Mouse (Mus musculus): ENCODE measurements around the gene Agpat3. TPM values are rescaled to one million over a fixed set of nuclear protein-coding genes. Genes with fewer than 3 reads are reported as not detected.
"Not testable (repeated sequence)": the region's sequence is repeated elsewhere in the genome, so short reads cannot be mapped to it uniquely, and the experiment has no call there.

The Agpat3 gene
- polyA plus RNA-seq, 1 experiment from 2014 or later: 59.3 TPM

DNA sequence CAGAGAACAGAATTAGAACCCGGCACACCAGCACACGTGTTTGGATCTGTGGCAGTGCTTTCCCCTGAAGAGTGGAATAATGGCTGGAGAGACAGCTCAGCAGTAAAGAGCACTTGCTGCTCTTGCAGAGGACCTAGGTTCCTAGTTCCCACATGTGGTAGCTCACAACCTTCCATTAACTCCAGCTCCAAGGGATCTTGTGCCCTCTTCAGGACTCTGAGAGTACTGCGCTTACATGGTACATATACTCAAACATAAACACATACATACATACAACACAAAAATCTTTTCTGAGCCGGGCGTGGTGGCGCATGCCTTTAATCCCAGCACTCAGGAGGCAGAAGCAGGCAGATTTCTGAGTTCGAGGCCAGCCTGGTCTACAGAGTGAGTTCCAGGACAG lies 26.2 kb upstream of the Agpat3 start:
- Histone ChIP-seq H3K27ac (replicated peaks) (no peak overlapping the region), H3K9ac (no peak overlapping the region), H3K4me1 (replicated peaks) (no peaks in the 10 kb centered on the region), H3K27me3 (no peaks in the 10 kb centered on the region), H3K36me3 (no peaks in the 10 kb centered on the region), H3K4me3 (no peak overlapping the region), H3K9me3 (no peaks in the 10 kb centered on the region), H3K4me2 (no peak overlapping the region)
- ATAC-seq (ENCODE audit: low read depth): no peak
- WGBS: 93% methylated on average over 7 of the region's 7 CpGs

DNA sequence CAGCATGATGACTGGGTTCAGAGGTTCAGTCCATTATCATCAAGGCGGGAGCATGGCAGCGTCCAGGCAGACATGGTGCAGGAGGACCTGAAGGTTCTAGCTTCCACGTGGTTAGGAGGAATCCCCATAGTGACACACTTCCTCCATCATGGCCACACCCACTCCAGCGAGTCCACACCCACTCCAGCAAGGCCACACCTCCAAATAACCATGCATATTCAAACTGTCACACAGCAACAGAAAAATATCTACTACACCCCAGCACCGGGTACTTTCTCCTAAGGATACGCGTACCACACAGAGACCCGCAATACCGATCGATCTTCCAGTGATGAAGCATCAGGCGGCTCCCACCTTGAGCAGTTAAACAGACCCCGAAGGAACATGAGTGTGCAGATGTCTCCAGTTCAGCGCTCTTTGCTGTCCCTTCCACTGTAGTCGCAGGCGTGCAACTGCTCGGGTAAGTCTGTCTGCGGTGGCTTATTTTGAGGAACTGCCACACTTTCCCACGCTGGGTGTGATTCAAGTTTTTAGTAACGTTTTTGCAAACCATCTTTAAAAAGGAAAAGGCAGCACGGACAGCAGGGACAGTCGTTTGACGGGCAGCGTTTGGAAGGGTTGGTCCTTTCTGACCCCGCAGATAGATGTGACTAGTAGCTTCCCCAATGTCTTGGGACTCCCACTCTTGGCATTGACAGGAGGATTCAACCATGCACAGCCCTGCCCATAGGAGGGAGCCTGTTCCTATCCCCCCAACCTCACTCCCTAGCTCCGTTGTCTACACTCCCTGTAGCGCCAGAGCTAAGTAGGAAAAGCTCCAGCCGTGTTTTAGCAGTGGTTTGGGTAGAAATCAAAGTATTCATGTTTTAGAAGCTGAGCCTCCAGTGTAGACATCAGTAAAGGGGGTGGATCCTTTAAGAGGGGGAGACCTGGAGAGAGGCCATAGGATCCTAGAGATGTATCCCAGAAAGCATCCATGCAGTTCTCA lies 20.7 kb upstream of the Agpat3 start:
- Histone ChIP-seq H3K4me3 (no peak overlapping the region), H3K4me2 (no peak overlapping the region), H3K9ac (no peak overlapping the region), H3K27me3 (no peaks in the 10 kb centered on the region), H3K9me3 (no peaks in the 10 kb centered on the region), H3K27ac (replicated peaks) (no peak overlapping the region), H3K36me3 (no peaks in the 10 kb centered on the region), H3K4me1 (replicated peaks) (no peaks in the 10 kb centered on the region)
- 70% methylated on average over 27 of the region's 27 CpGs for WGBS
- ATAC-seq (ENCODE audit: low read depth): no peak

- no peak for ATAC-seq (ENCODE audit: low read depth)
- no peaks in the 10 kb centered on the region for H3K9me3 ChIP-seq
- H3K27ac ChIP-seq (replicated peaks): no peak overlapping the region
- no peak overlapping the region for H3K9ac ChIP-seq
- no peak overlapping the region for H3K4me3 ChIP-seq
- no peaks in the 10 kb centered on the region for H3K4me1 ChIP-seq (replicated peaks)
- no peak overlapping the region for H3K4me2 ChIP-seq
- H3K27me3 ChIP-seq: no peaks in the 10 kb centered on the region
- 93% methylated on average over 6 of the region's 6 CpGs for WGBS
- H3K36me3 ChIP-seq: no peaks in the 10 kb centered on the region
These were observed 19.5 kb upstream of the Agpat3 start for GRCm38 (mm10) chr10:78371746-78372145.

DNA sequence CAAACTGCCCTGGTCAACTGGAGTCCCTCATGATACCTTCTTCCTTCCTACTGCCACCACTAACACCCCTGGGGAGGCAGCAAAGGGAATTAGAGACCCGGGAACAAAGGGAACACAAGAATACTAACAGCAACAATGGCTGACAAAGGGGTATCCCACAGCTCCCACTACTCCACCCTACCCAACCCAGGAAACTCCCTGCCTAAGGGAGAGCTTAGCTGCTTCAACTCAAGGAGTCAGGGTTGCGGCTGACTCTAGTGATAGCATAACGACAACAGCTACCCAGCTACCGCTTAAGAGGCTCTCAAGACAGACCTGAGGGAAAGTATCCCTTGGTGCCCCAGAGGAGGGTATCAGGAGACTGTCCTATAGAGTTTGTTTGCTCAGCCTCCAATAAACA lies 15.3 kb upstream of the Agpat3 start:
- Histone ChIP-seq H3K27ac (replicated peaks) (no peak overlapping the region), H3K27me3 (no peaks in the 10 kb centered on the region), H3K9me3 (no peaks in the 10 kb centered on the region), H3K9ac (no peak overlapping the region), H3K4me3 (no peak overlapping the region), H3K4me2 (no peak overlapping the region), H3K36me3 (no peaks in the 10 kb centered on the region), H3K4me1 (replicated peaks) (no peaks in the 10 kb centered on the region)
- no peak for ATAC-seq (ENCODE audit: low read depth)
- 53% methylated on average over 4 of the region's 4 CpGs for WGBS

- no peak overlapping the region for H3K4me2 ChIP-seq
- H3K4me3 ChIP-seq: no peak overlapping the region
- no peaks in the 10 kb centered on the region for H3K9me3 ChIP-seq
- no peaks in the 10 kb centered on the region for H3K4me1 ChIP-seq (replicated peaks)
- H3K36me3 ChIP-seq: no peaks in the 10 kb centered on the region
- ATAC-seq (ENCODE audit: low read depth): no peak
- H3K27ac ChIP-seq (replicated peaks): no peak overlapping the region
- WGBS: 77% methylated on average over 9 of the region's 9 CpGs
- H3K9ac ChIP-seq: no peak overlapping the region
- H3K27me3 ChIP-seq: no peaks in the 10 kb centered on the region
These were observed 14.6 kb upstream of the Agpat3 start for GRCm38 (mm10) chr10:78366851-78367312.

DNA sequence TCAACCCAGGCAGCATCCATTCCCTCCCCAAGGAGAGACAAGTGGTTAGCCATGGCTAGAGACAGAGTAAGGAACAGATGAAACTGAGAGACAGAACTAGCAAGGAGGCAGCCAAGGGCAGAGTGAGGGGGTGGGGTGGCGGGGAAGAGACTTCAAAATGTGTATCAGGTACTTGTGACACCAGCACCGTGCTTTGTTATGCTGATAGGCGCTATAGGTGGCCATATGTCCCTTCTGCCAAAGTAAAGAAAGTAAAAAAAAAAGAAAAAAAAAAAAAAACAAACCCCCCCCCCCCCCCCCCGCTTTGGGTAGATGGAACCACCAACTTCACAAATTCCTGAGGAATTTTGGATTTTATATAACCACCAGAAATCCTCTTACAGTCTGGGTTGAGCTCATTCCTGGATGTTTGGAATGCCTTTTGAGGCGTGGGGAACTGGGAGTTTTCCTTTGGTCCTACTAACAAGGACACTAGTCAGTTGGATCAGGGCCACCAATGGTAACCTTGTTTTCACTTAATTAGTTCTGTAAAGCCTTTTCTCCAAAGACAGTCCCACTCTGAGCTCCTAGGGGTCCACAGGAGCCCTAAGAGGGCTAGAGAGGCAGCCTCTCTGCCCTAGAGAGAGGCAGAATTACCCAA lies 14.0 kb upstream of the Agpat3 start:
- H3K4me3 ChIP-seq: no peak overlapping the region
- no peak overlapping the region for H3K9ac ChIP-seq
- no peaks in the 10 kb centered on the region for H3K36me3 ChIP-seq
- no peak overlapping the region for H3K4me2 ChIP-seq
- no peak overlapping the region for H3K27ac ChIP-seq (replicated peaks)
- ATAC-seq (ENCODE audit: low read depth): no peak
- WGBS: 59% methylated on average over 5 of the region's 5 CpGs
- no peaks in the 10 kb centered on the region for H3K4me1 ChIP-seq (replicated peaks)
- no peaks in the 10 kb centered on the region for H3K9me3 ChIP-seq
- H3K27me3 ChIP-seq: no peaks in the 10 kb centered on the region

GRCm38 (mm10) chr10:78365555-78365954 lies 13.3 kb upstream of the Agpat3 start:
- no peak overlapping the region for H3K4me2 ChIP-seq
- no peaks in the 10 kb centered on the region for H3K27me3 ChIP-seq
- H3K36me3 ChIP-seq: no peaks in the 10 kb centered on the region
- no peaks in the 10 kb centered on the region for H3K9me3 ChIP-seq
- 87% methylated on average over 6 of the region's 6 CpGs for WGBS
- no peak overlapping the region for H3K4me3 ChIP-seq
- no peak overlapping the region for H3K9ac ChIP-seq
- H3K4me1 ChIP-seq (replicated peaks): no peaks in the 10 kb centered on the region
- ATAC-seq (ENCODE audit: low read depth): no peak
- no peak overlapping the region for H3K27ac ChIP-seq (replicated peaks)

DNA sequence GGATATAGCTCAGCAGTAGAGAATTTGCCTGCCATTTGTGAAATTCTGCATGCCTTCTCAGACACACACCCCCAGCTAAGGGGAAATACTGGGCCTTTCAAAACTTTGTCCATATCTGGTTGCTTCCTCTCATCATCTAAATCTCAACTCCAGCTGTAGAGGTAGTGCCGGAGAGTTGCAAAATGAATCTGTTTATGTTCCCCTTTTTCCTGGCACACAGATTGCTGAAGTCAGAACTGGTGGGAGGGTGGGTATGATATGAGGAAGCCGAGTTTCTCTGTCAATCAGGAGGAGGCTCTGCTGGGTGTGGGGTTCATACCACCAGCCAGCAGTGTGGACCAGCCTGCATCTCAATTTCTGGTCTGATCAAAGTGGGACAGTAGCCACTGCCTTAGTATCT lies 11.8 kb upstream of the Agpat3 start:
- no peak overlapping the region for H3K4me3 ChIP-seq
- no peak overlapping the region for H3K27ac ChIP-seq (replicated peaks)
- H3K9me3 ChIP-seq: no peaks in the 10 kb centered on the region
- H3K9ac ChIP-seq: no peak overlapping the region
- no peak overlapping the region for H3K4me2 ChIP-seq
- no peak for ATAC-seq (ENCODE audit: low read depth)
- H3K4me1 ChIP-seq (replicated peaks): no peaks in the 10 kb centered on the region
- no peaks in the 10 kb centered on the region for H3K36me3 ChIP-seq
- WGBS: 92% methylated on average over 2 of the region's 2 CpGs
- H3K27me3 ChIP-seq: no peaks in the 10 kb centered on the region

DNA sequence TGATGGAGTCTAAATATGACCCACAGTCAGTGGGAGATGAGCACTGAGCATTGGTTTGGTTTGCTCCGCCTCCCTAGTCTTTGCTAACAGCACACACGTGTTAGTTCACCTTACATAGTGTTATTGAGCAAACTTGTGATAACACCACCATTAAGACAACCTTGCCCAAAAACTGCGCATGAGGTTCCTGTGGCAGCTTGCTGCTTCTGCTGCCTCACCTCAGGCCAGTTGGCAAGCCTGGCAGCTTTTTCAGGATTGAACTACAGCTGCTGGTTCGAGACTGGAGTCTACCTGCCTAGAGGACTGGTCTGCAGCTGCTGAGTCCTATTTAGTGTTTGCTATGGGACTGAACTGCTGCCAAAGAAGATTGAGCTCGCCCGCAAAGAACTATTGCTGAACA lies 11.1 kb upstream of the Agpat3 start:
- Histone ChIP-seq H3K9me3 (no peaks in the 10 kb centered on the region), H3K27me3 (no peaks in the 10 kb centered on the region), H3K4me2 (no peak overlapping the region), H3K9ac (no peak overlapping the region), H3K4me3 (no peak overlapping the region), H3K27ac (replicated peaks) (no peak overlapping the region), H3K4me1 (replicated peaks) (no peaks in the 10 kb centered on the region), H3K36me3 (no peaks in the 10 kb centered on the region)
- ATAC-seq (ENCODE audit: low read depth): no peak
- WGBS: 93% methylated on average over 6 of the region's 6 CpGs

DNA sequence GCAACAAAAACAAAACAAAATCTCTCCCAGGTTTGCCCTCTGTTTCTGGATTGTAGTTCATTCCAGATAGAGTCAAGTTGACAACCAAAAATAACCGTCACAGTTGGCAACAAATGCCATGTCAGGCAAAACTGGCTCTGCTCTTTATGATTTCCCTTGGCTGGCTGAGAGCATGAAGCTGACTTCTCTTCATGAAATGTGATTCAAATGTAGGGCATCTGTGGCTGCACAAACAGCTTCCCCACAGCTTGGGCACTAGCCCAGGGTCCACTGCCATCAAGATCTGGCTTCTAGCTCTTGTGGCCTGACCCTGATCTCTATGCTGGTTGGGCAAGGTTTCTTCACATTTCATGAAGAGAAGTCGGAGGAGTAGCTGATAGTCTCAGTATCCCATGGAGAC lies 9.7 kb upstream of the Agpat3 start:
- H3K36me3 ChIP-seq: no peaks in the 10 kb centered on the region
- no peak overlapping the region for H3K4me2 ChIP-seq
- H3K9ac ChIP-seq: no peak overlapping the region
- no peak overlapping the region for H3K4me3 ChIP-seq
- H3K4me1 ChIP-seq (replicated peaks): no peaks in the 10 kb centered on the region
- 85% methylated on average over 2 of the region's 2 CpGs for WGBS
- H3K27me3 ChIP-seq: no peaks in the 10 kb centered on the region
- no peak for ATAC-seq (ENCODE audit: low read depth)
- no peak overlapping the region for H3K27ac ChIP-seq (replicated peaks)
- no peaks in the 10 kb centered on the region for H3K9me3 ChIP-seq

GRCm38 (mm10) chr10:78360290-78360711 lies 8.0 kb upstream of the Agpat3 start:
- no peaks in the 10 kb centered on the region for H3K4me1 ChIP-seq (replicated peaks)
- H3K27me3 ChIP-seq: no peaks in the 10 kb centered on the region
- no peak for ATAC-seq (ENCODE audit: low read depth)
- H3K4me3 ChIP-seq: no peak overlapping the region
- H3K36me3 ChIP-seq: no peaks in the 10 kb centered on the region
- no peak overlapping the region for H3K9ac ChIP-seq
- no peaks in the 10 kb centered on the region for H3K9me3 ChIP-seq
- no peak overlapping the region for H3K27ac ChIP-seq (replicated peaks)
- no peak overlapping the region for H3K4me2 ChIP-seq
- WGBS: 83% methylated on average over 3 of the region's 3 CpGs

DNA sequence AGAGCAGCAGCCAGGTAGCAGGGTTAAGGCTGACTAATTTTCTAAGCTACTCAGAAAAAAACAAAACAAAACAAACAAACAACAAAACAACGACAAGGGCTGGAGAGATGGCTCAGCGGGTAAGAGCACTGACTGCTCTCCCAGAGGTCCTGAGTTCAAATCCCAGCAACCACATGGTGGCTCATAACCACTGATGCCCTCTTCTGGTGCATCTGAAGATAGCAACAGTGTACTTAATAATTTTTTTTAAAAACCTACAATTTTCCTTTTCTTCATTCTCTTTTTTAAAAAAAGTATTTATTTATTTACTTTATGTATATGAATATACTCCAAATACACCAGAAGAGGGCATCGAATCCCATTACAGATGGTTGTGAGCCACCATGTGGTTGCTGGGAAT lies 6.7 kb upstream of the Agpat3 start:
- not testable (repeated sequence) for H3K36me3 ChIP-seq; H3K27ac ChIP-seq (replicated peaks); H3K4me1 ChIP-seq (replicated peaks); H3K9ac ChIP-seq; H3K4me3 ChIP-seq; H3K9me3 ChIP-seq; ATAC-seq (ENCODE audit: low read depth); H3K27me3 ChIP-seq; H3K4me2 ChIP-seq
- 91% methylated on average over 3 of the region's 3 CpGs for WGBS
